Mouse (Mus musculus): ENCODE measurements at regions not wholly inside any gene's neighbourhood (a gene's known extent, or its start where the extent isn't known, plus 50 kb on each side); places are given as distances from the start of the nearest gene placed in this dataset.
"Not testable (repeated sequence)": the region's sequence is repeated elsewhere in the genome, so short reads cannot be mapped to it uniquely, and the experiment has no call there.

- not testable (repeated sequence) for ATAC-seq; H3K27me3 ChIP-seq; H3K9ac ChIP-seq (replicated peaks); H3K27ac ChIP-seq; H3K4me2 ChIP-seq (replicated peaks); H3K36me3 ChIP-seq; H3K9me3 ChIP-seq; H3K4me1 ChIP-seq (replicated peaks); H3K4me3 ChIP-seq (replicated peaks)
- WGBS: 81% methylated on average over 2 of the region's 5 CpGs
Observed at GRCm38 (mm10) chr14:53407500-53408227, 846.2 kb downstream of the Dad1 start.

- H3K27me3 ChIP-seq; H3K27ac ChIP-seq; H3K9me3 ChIP-seq; H3K4me3 ChIP-seq (replicated peaks); H3K4me1 ChIP-seq (replicated peaks); H3K4me2 ChIP-seq (replicated peaks); H3K36me3 ChIP-seq; H3K9ac ChIP-seq (replicated peaks); ATAC-seq: not testable (repeated sequence)
- WGBS: no CpG with 5 or more reads among the region's 1 CpGs
Observed at GRCm38 (mm10) chr14:53390307-53390706, 863.6 kb downstream of the Dad1 start.

- H3K4me2 ChIP-seq (replicated peaks); H3K36me3 ChIP-seq; ATAC-seq; H3K9me3 ChIP-seq; H3K27ac ChIP-seq; H3K9ac ChIP-seq (replicated peaks); H3K27me3 ChIP-seq; H3K4me1 ChIP-seq (replicated peaks); H3K4me3 ChIP-seq (replicated peaks): not testable (repeated sequence)
- WGBS: 84% methylated on average over 5 of the region's 6 CpGs
Observed at GRCm38 (mm10) chr14:53374591-53374990, 879.0 kb upstream of the Olfr1507 start.

GRCm38 (mm10) chr14:53373777-53374468 lies 878.4 kb upstream of the Olfr1507 start:
- 83% methylated on average over 1 of the region's 2 CpGs for WGBS
- not testable (repeated sequence) for H3K4me2 ChIP-seq (replicated peaks); H3K4me1 ChIP-seq (replicated peaks); H3K36me3 ChIP-seq; ATAC-seq; H3K9ac ChIP-seq (replicated peaks); H3K27ac ChIP-seq; H3K9me3 ChIP-seq; H3K4me3 ChIP-seq (replicated peaks); H3K27me3 ChIP-seq

- no peak for ATAC-seq
- 69% methylated on average over 2 of the region's 2 CpGs for WGBS
- H3K9me3 ChIP-seq: no peaks in the 10 kb centered on the region
Observed at GRCm38 (mm10) chr14:53369776-53370175, 874.2 kb upstream of the Olfr1507 start.

GRCm38 (mm10) chr14:53367420-53367819 lies 871.9 kb upstream of the Olfr1507 start:
- H3K4me3 ChIP-seq (replicated peaks); H3K9me3 ChIP-seq; H3K27me3 ChIP-seq; H3K9ac ChIP-seq (replicated peaks); H3K36me3 ChIP-seq; H3K4me1 ChIP-seq (replicated peaks); ATAC-seq; H3K27ac ChIP-seq; H3K4me2 ChIP-seq (replicated peaks): not testable (repeated sequence)
- 90% methylated on average over 1 of the region's 1 CpGs for WGBS

More at GRCm38 (mm10) chr14:53369776-53370175, 874.2 kb upstream of the Olfr1507 start:
- H3K27ac ChIP-seq: no peak overlapping the region
- H3K9ac ChIP-seq (replicated peaks): no peak overlapping the region
- H3K4me3 ChIP-seq (replicated peaks): no peak overlapping the region
- no peak overlapping the region for H3K4me2 ChIP-seq (replicated peaks)
- no peaks in the 10 kb centered on the region for H3K36me3 ChIP-seq
- no peaks in the 10 kb centered on the region for H3K27me3 ChIP-seq
- no peaks in the 10 kb centered on the region for H3K4me1 ChIP-seq (replicated peaks)

GRCm38 (mm10) chr14:53363995-53364394 lies 868.4 kb upstream of the Olfr1507 start:
- not testable (repeated sequence) for H3K9ac ChIP-seq (replicated peaks); H3K27me3 ChIP-seq; H3K27ac ChIP-seq; H3K9me3 ChIP-seq; H3K36me3 ChIP-seq; H3K4me1 ChIP-seq (replicated peaks); H3K4me3 ChIP-seq (replicated peaks); H3K4me2 ChIP-seq (replicated peaks); ATAC-seq
- WGBS: 87% methylated on average over 5 of the region's 5 CpGs

GRCm38 (mm10) chr14:53362054-53362453 lies 866.5 kb upstream of the Olfr1507 start:
- H3K36me3 ChIP-seq; H3K4me3 ChIP-seq (replicated peaks); H3K4me1 ChIP-seq (replicated peaks); H3K27ac ChIP-seq; H3K27me3 ChIP-seq; H3K4me2 ChIP-seq (replicated peaks); ATAC-seq; H3K9me3 ChIP-seq; H3K9ac ChIP-seq (replicated peaks): not testable (repeated sequence)
- 69% methylated on average over 2 of the region's 2 CpGs for WGBS

- not testable (repeated sequence) for H3K27me3 ChIP-seq; H3K27ac ChIP-seq; H3K4me1 ChIP-seq (replicated peaks); H3K36me3 ChIP-seq; H3K4me3 ChIP-seq (replicated peaks); ATAC-seq; H3K9ac ChIP-seq (replicated peaks); H3K4me2 ChIP-seq (replicated peaks); H3K9me3 ChIP-seq
- WGBS: 89% methylated on average over 1 of the region's 2 CpGs
Observed at GRCm38 (mm10) chr14:53357498-53357897, 861.9 kb upstream of the Olfr1507 start.

- H3K36me3 ChIP-seq; H3K27ac ChIP-seq; H3K4me3 ChIP-seq (replicated peaks); ATAC-seq; H3K4me2 ChIP-seq (replicated peaks); H3K9me3 ChIP-seq; H3K9ac ChIP-seq (replicated peaks); H3K27me3 ChIP-seq; H3K4me1 ChIP-seq (replicated peaks): not testable (repeated sequence)
- no CpG with 5 or more reads among the region's 1 CpGs for WGBS
Observed at GRCm38 (mm10) chr14:53356783-53357182, 861.2 kb upstream of the Olfr1507 start.

- WGBS: 90% methylated on average over 3 of the region's 3 CpGs
- H3K9ac ChIP-seq (replicated peaks); H3K4me3 ChIP-seq (replicated peaks); H3K4me2 ChIP-seq (replicated peaks); ATAC-seq; H3K9me3 ChIP-seq; H3K4me1 ChIP-seq (replicated peaks); H3K36me3 ChIP-seq; H3K27me3 ChIP-seq; H3K27ac ChIP-seq: not testable (repeated sequence)
Observed at GRCm38 (mm10) chr14:53351457-53351856, 855.9 kb upstream of the Olfr1507 start.

- not testable (repeated sequence) for H3K9ac ChIP-seq (replicated peaks); H3K27ac ChIP-seq; H3K4me1 ChIP-seq (replicated peaks); H3K36me3 ChIP-seq; H3K27me3 ChIP-seq; H3K4me2 ChIP-seq (replicated peaks); H3K9me3 ChIP-seq; H3K4me3 ChIP-seq (replicated peaks); ATAC-seq
- WGBS: 88% methylated on average over 1 of the region's 1 CpGs
Observed at GRCm38 (mm10) chr14:53350780-53351179, 855.2 kb upstream of the Olfr1507 start.

GRCm38 (mm10) chr14:53349111-53349510 lies 853.6 kb upstream of the Olfr1507 start:
- H3K27ac ChIP-seq; H3K36me3 ChIP-seq; H3K4me1 ChIP-seq (replicated peaks); H3K9me3 ChIP-seq; ATAC-seq; H3K9ac ChIP-seq (replicated peaks); H3K27me3 ChIP-seq; H3K4me3 ChIP-seq (replicated peaks); H3K4me2 ChIP-seq (replicated peaks): not testable (repeated sequence)

Measured in midbrain, embryonic 13.5 days (tissue).